1 mouse cellular context compared by ENCODE assay signal in genomic region chr1:51479691-51480090, GRCm38 (mm10).
TF ChIP-seq lines count a peak whose summit lies in the region.

No protein-coding gene starts in this region.

TF ChIP-seq in CH12.LX, 34 proteins besides CTCF, POLR2A, EP300 and RAD21 (continued from another document):
- TF ChIP-seq CHD1 (IDR thresholded peaks at IDR 0.05; ENCODE audit: low read depth, low read length) (no peak), MEF2A (IDR thresholded peaks at IDR 0.05; ENCODE audit: borderline replicate concordance, low read depth, low read length) (no peak)
